Mouse (Mus musculus) liver, embryonic 13.5 days (tissue): ENCODE data around the gene Gm11037. TPM values are rescaled to one million over a fixed set of nuclear protein-coding genes. Genes with fewer than 3 reads are reported as not detected.
A peak's percentile ranks its signal among the peaks of the same experiment; 100 is the strongest.

Source experiments
- ATAC-seq: fragments of 200-750 bp; cut with Nextera tagmentation; 2 replicates; pipeline ENCODE4 v1.8.0; 2017; ENCODE audit warnings: low read depth, mild to moderate bottlenecking, moderate number of reproducible peaks, moderate library complexity
- DNase-seq: peaks from one replicate; pipeline ENCODE4 v3.0.0; 2022
- H3K27ac ChIP-seq: fragments of 300-500 bp; sonication (generic); 2 replicates; pipeline ENCODE4 v1.5.1; 2015; ENCODE audit warnings: moderate library complexity, mild to moderate bottlenecking, inconsistent platforms
- H3K27me3 ChIP-seq: fragments of 300-500 bp; sonication (generic); 2 replicates; pipeline ENCODE4 v1.6.1; 2015; ENCODE audit warnings: mild to moderate bottlenecking, inconsistent platforms
- H3K36me3 ChIP-seq: fragments of 300-500 bp; sonication (generic); 2 replicates; pipeline ENCODE4 v1.6.1; 2015; ENCODE audit warnings: mild to moderate bottlenecking, inconsistent platforms
- H3K4me1 ChIP-seq: fragments of 300-500 bp; sonication (generic); replicated peaks from 2 replicates; pipeline ENCODE4 v1.6.1; 2015; ENCODE audit warnings: inconsistent platforms
- H3K4me2 ChIP-seq: fragments of 300-500 bp; sonication (generic); 2 replicates; pipeline ENCODE4 v1.6.1; 2015; ENCODE audit warnings: inconsistent platforms, mild to moderate bottlenecking, moderate library complexity
- H3K4me3 ChIP-seq: fragments of 300-500 bp; sonication (generic); replicated peaks from 2 replicates; pipeline ENCODE4 v1.5.1; 2015; ENCODE audit warnings: mild to moderate bottlenecking, inconsistent platforms
- H3K9ac ChIP-seq: fragments of 300-500 bp; sonication (generic); 2 replicates; pipeline ENCODE4 v1.6.1; 2015; ENCODE audit warnings: mild to moderate bottlenecking, inconsistent platforms
- H3K9me3 ChIP-seq: fragments of 300-500 bp; sonication (generic); replicated peaks from 2 replicates; pipeline ENCODE4 v1.6.1; 2016; ENCODE audit warnings: inconsistent platforms
- WGBS: fragments of 180-500 bp; shearing (Covaris S2); methylation state at CpG from one replicate; pipeline ENCODE4 v1.1.7; 2015; ENCODE audit not compliant: insufficient replicate concordance; 5-methylcytosine and 5-hydroxymethylcytosine counted together
- polyA plus RNA-seq: library from polyadenylated mRNA; unstranded; fragments of >200 nt; fragmentation: Nextera tagmentation; extraction: Ambion mirVana; gene quantifications from 2 replicates; pipeline ENCODE4 v1.2.1, GENCODE M21; 2015

Gm11037 gene
- not detected in 2 replicates for polyA plus RNA-seq

- Histone ChIP-seq H3K27me3 (0 out of 2 replicates have a peak, but pooled peaks cover 3% of the 10 kb centered on the region), H3K9me3 (no peaks in the 10 kb centered on the region), H3K4me1 (peaks cover 91% of the 10 kb centered on the region), H3K4me3 (no peak within 1 kb of the TSS), H3K27ac (peak within 1 kb of the TSS; percentile 99), H3K4me2 (no peak within 1 kb of the TSS), H3K9ac (peak within 1 kb of the TSS; percentile 81), H3K36me3 (no peaks in the 10 kb centered on the region)
- ATAC-seq: no peak
- DNase-seq: no peak
- 84% methylated on average over 9 of the region's 9 CpGs for WGBS
Observed at GRCm38 (mm10) chr2:131132930-131133547, at the start of gene Gm11037. Gm11037 (plus strand) TSS chr2:131133497.

- Histone ChIP-seq H3K4me1 (peaks cover 7% of the 10 kb centered on the region), H3K4me3 (no peak overlapping the region), H3K36me3 (no peaks in the 10 kb centered on the region), H3K27me3 (peaks cover 36% of the 10 kb centered on the region), H3K27ac (no peak overlapping the region), H3K9me3 (no peaks in the 10 kb centered on the region), H3K9ac (no peak overlapping the region), H3K4me2 (no peak overlapping the region)
- ATAC-seq (no peak), DNase-seq (no peak)
- 75% methylated on average over 4 of the region's 4 CpGs for WGBS
Observed at GRCm38 (mm10) chr2:131084206-131084605, 49.1 kb upstream of the Gm11037 start.

- Histone ChIP-seq H3K27me3 (peaks cover 13% of the 10 kb centered on the region; the same call in 1 of the 2 replicates), H3K9ac (no peak within 1 kb of the TSS), H3K4me3 (no peak within 1 kb of the TSS), H3K27ac (no peak within 1 kb of the TSS), H3K4me1 (peaks cover 3% of the 10 kb centered on the region; the same call in 1 of the 2 replicates), H3K4me2 (no peak within 1 kb of the TSS), H3K9me3 (no peaks in the 10 kb centered on the region), H3K36me3 (no peaks in the 10 kb centered on the region)
- ATAC-seq: no peak
- 44% methylated on average over 11 of the region's 11 CpGs for WGBS
- no peak for DNase-seq
Observed at GRCm38 (mm10) chr2:131086667-131087390, 46.5 kb upstream of the Gm11037 start, which contains the start of gene Siglec1. Siglec1 (minus strand) TSS chr2:131086765.

- Histone ChIP-seq H3K9ac (no peak overlapping the region), H3K4me3 (no peak overlapping the region), H3K9me3 (no peaks in the 10 kb centered on the region), H3K4me1 (peaks cover 3% of the 10 kb centered on the region; the same call in 1 of the 2 replicates), H3K4me2 (no peak overlapping the region), H3K27me3 (peaks cover 10% of the 10 kb centered on the region; the same call in 1 of the 2 replicates), H3K36me3 (no peaks in the 10 kb centered on the region), H3K27ac (no peak overlapping the region)
- DNase-seq: no peak
- WGBS: 60% methylated on average over 4 of the region's 4 CpGs
- no peak for ATAC-seq
Observed at GRCm38 (mm10) chr2:131088581-131088980, 44.7 kb upstream of the Gm11037 start.

GRCm38 (mm10) chr2:131089634-131090033 is 43.7 kb upstream of the Gm11037 start:
- Histone ChIP-seq H3K9ac (no peak overlapping the region), H3K27me3 (peaks cover 10% of the 10 kb centered on the region; the same call in 1 of the 2 replicates), H3K4me3 (no peak overlapping the region), H3K9me3 (no peaks in the 10 kb centered on the region), H3K27ac (no peak overlapping the region), H3K4me2 (no peak overlapping the region), H3K4me1 (peaks cover 9% of the 10 kb centered on the region; the same call in 1 of the 2 replicates), H3K36me3 (no peaks in the 10 kb centered on the region)
- ATAC-seq (no peak), DNase-seq (no peak)
- WGBS: 36% methylated on average over 1 of the region's 1 CpGs

GRCm38 (mm10) chr2:131090852-131091251 is 42.4 kb upstream of the Gm11037 start:
- Histone ChIP-seq H3K36me3 (no peaks in the 10 kb centered on the region), H3K27ac (0 out of 2 replicates have a peak overlapping the region, but pooled peaks have one; percentile 6)

GRCm38 (mm10) chr2:131093577-131093976 is 39.7 kb upstream of the Gm11037 start:
- Histone ChIP-seq H3K4me2 (no peak overlapping the region), H3K4me3 (no peak overlapping the region), H3K9ac (no peak overlapping the region), H3K4me1 (peaks cover 39% of the 10 kb centered on the region), H3K27me3 (no peaks in the 10 kb centered on the region), H3K36me3 (no peaks in the 10 kb centered on the region), H3K27ac (no peak overlapping the region), H3K9me3 (no peaks in the 10 kb centered on the region)
- DNase-seq: no peak
- no peak for ATAC-seq
- WGBS: 78% methylated on average over 5 of the region's 5 CpGs

More at GRCm38 (mm10) chr2:131090852-131091251, 42.4 kb upstream of the Gm11037 start:
- Histone ChIP-seq H3K4me1 (peaks cover 19% of the 10 kb centered on the region), H3K27me3 (peaks cover 5% of the 10 kb centered on the region; the same call in 1 of the 2 replicates), H3K4me3 (no peak overlapping the region), H3K9me3 (no peaks in the 10 kb centered on the region), H3K4me2 (no peak overlapping the region), H3K9ac (no peak overlapping the region)
- DNase-seq: no peak
- WGBS: 50% methylated on average over 3 of the region's 3 CpGs
- ATAC-seq: no peak

GRCm38 (mm10) chr2:131094823-131095222 is 38.5 kb upstream of the Gm11037 start:
- Histone ChIP-seq H3K4me2 (no peak overlapping the region), H3K36me3 (no peaks in the 10 kb centered on the region), H3K27ac (no peak overlapping the region), H3K9me3 (no peaks in the 10 kb centered on the region), H3K4me1 (peaks cover 36% of the 10 kb centered on the region), H3K4me3 (no peak overlapping the region), H3K27me3 (no peaks in the 10 kb centered on the region), H3K9ac (no peak overlapping the region)
- ATAC-seq (0 out of 2 replicates have a peak, but pooled peaks have one; percentile 14), DNase-seq (peak; percentile 66)
- WGBS: 0% methylated on average over 1 of the region's 1 CpGs

GRCm38 (mm10) chr2:131096101-131096795 is 37.0 kb upstream of the Gm11037 start:
- 7% methylated on average over 9 of the region's 9 CpGs for WGBS
- DNase-seq (peak; percentile 73), ATAC-seq (peak; percentile 96)
- peak overlapping the region; percentile 46 for H3K4me2 ChIP-seq
- H3K4me1 ChIP-seq: peaks cover 36% of the 10 kb centered on the region
- H3K9me3 ChIP-seq: no peaks in the 10 kb centered on the region
- H3K27ac ChIP-seq: peak overlapping the region; percentile 95
- no peaks in the 10 kb centered on the region for H3K36me3 ChIP-seq
- H3K9ac ChIP-seq: peak overlapping the region; percentile 61
- peak overlapping the region; percentile 13; the same call in 1 of the 2 replicates for H3K4me3 ChIP-seq
- H3K27me3 ChIP-seq: no peaks in the 10 kb centered on the region

- ATAC-seq: no peak
- Histone ChIP-seq H3K9ac (peak overlapping the region; percentile 61; the same call in 1 of the 2 replicates), H3K9me3 (no peaks in the 10 kb centered on the region), H3K36me3 (no peaks in the 10 kb centered on the region), H3K4me2 (peak overlapping the region; percentile 46; the same call in 1 of the 2 replicates), H3K27ac (peak overlapping the region; percentile 95), H3K27me3 (no peaks in the 10 kb centered on the region), H3K4me1 (peaks cover 36% of the 10 kb centered on the region), H3K4me3 (no peak overlapping the region)
- 76% methylated on average over 4 of the region's 4 CpGs for WGBS
- no peak for DNase-seq
Observed at GRCm38 (mm10) chr2:131097087-131097486, 36.2 kb upstream of the Gm11037 start.

GRCm38 (mm10) chr2:131101530-131101929 is 31.8 kb upstream of the Gm11037 start:
- Histone ChIP-seq H3K9me3 (no peaks in the 10 kb centered on the region), H3K27ac (no peak overlapping the region), H3K4me3 (no peak overlapping the region), H3K4me2 (no peak overlapping the region), H3K36me3 (no peaks in the 10 kb centered on the region), H3K4me1 (peaks cover 14% of the 10 kb centered on the region), H3K27me3 (peaks cover 14% of the 10 kb centered on the region), H3K9ac (no peak overlapping the region)
- ATAC-seq (no peak), DNase-seq (no peak)
- WGBS: 32% methylated on average over 3 of the region's 3 CpGs
